Mouse (Mus musculus) cerebellum, adult 2 months (tissue): ENCODE results near the gene Apbb1.

Source experiments
- CTCF ChIP-seq: fragments of 200-500 bp; IDR thresholded peaks from 2 replicates; pipeline ENCODE4 v1.5.1; 2011; ENCODE audit warnings: low read depth, mild to moderate bottlenecking, control low read depth, low read length, moderate library complexity, borderline replicate concordance; ENCODE audit not compliant: insufficient read depth
- POLR2A ChIP-seq: fragments of 200-500 bp; IDR thresholded peaks from 2 replicates; pipeline ENCODE4 v1.6.1; 2011; ENCODE audit warnings: low read length, control low read depth, borderline replicate concordance; ENCODE audit not compliant: insufficient read depth

DNA sequence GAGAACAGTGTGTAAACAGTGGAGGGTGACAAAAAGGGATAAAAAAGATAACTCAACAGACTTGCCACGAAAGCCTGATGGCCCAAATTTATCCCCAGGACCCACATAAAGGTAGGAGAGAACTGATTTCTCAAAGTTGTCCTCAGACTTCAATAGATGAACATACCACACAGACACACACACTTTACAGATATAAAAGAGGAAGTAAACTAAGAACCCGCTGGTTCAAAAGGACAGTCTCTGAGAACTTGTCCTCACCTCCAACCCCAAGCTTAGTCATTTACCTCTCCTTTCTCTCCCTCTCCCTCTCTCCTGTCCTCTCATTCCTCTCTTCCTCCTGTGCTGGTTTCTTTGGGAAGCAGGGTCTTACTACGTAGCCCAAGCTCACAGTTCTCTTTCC is 19.1 kb downstream of the Apbb1 start:
- TF ChIP-seq CTCF (no peak), POLR2A (no peak)
